Comparison of ENCODE assay signal across 29 mouse cellular contexts in the genomic region with DNA sequence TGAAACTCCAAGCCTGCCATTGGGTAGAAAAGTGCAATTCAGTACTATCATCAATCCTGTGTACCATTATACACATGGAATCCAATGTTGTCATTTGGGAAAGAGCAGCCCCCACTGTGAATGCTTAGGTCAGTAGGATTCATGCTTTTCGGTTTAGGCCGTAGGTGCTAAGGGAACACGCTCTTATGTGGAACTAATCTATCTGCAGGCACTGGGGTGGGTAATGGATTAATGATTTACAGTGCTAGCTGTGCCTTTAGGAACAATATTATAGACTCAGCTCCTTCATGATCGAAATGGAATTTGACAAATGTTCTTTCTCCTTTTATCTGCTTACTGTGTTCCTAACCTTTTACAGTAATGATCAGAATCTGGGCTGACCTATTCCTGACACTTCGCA. TPM values are rescaled to one million over a fixed set of nuclear protein-coding genes. Genes with fewer than 3 reads are reported as not detected.
A peak's percentile ranks its signal among the peaks of the same experiment; 100 is the strongest.
DNase-seq lines count a peak whose midpoint lies in the region; ATAC-seq and TF ChIP-seq lines count a peak whose summit lies in the region.
"Had no signal": no experiment of that assay in that cellular context is flagged by ENCODE, and none has a peak within 500 bp of the region (broad histone marks: within the 10 kb centered on the region; RNA-seq: fewer than 3 reads in every experiment).

No protein-coding gene starts in this region.

- H3K9ac ChIP-seq in liver, adult 2 months (ENCODE audit: low read depth, low read length) = no peak overlapping the region
- H3K9ac ChIP-seq in liver, postnatal 0 days (replicated peaks) = no peak overlapping the region
- no peak overlapping the region for H3K9ac ChIP-seq in intestine, postnatal 0 days (ENCODE audit: low read depth, low read length)
- H3K9ac ChIP-seq in kidney, embryonic 16.5 days (replicated peaks; ENCODE audit: low read length) = no peak overlapping the region
- H3K9ac ChIP-seq in stomach, embryonic 15.5 days = no peak overlapping the region
- H3K9ac ChIP-seq: embryonic facial prominence, embryonic 13.5 days; forebrain, embryonic 15.5 days; heart, embryonic 15.5 days; limb, embryonic 12.5 days; neural tube, embryonic 15.5 days had no signal

- no peaks in the 10 kb centered on the region for H3K27me3 ChIP-seq in liver, adult 2 months (ENCODE audit: control insufficient read depth, insufficient read depth, low read length)
- no peaks in the 10 kb centered on the region for H3K27me3 ChIP-seq in liver, postnatal 0 days (ENCODE audit: insufficient read depth, low read length)
- H3K27me3 ChIP-seq in intestine, postnatal 0 days (replicated peaks; ENCODE audit: control insufficient read depth, insufficient read depth, low read length) = no peaks in the 10 kb centered on the region
- H3K27me3 ChIP-seq in kidney, embryonic 16.5 days (ENCODE audit: insufficient read depth, low read length) = no peaks in the 10 kb centered on the region
- no peaks in the 10 kb centered on the region for H3K27me3 ChIP-seq in stomach, embryonic 15.5 days (replicated peaks)
- H3K27me3 ChIP-seq: embryonic facial prominence, embryonic 13.5 days; forebrain, embryonic 15.5 days; heart, embryonic 15.5 days; limb, embryonic 12.5 days; neural tube, embryonic 15.5 days had no signal

- no peak overlapping the region for H3K27ac ChIP-seq in liver, adult 2 months (replicated peaks; ENCODE audit: insufficient read depth, low read depth, low read length)
- no peak overlapping the region for H3K27ac ChIP-seq in liver, postnatal 0 days (ENCODE audit: low read depth)
- H3K27ac ChIP-seq in intestine, postnatal 0 days (ENCODE audit: low read depth, low read length) = no peak overlapping the region
- 0 out of 2 replicates have a peak overlapping the region, but pooled peaks have one; percentile 38 for H3K27ac ChIP-seq in kidney, embryonic 16.5 days (ENCODE audit: low read length)
- no peak overlapping the region for H3K27ac ChIP-seq in stomach, embryonic 15.5 days
- H3K27ac ChIP-seq: embryonic facial prominence, embryonic 13.5 days; forebrain, embryonic 10.5 days; forebrain, embryonic 15.5 days; gastrocnemius, adult 2 months; heart, embryonic 15.5 days had no signal

- no peak overlapping the region; the same call in 1 of the 2 replicates for H3K4me2 ChIP-seq in liver, postnatal 0 days (ENCODE audit: low read depth, low read length)
- H3K4me2 ChIP-seq in intestine, postnatal 0 days (replicated peaks; ENCODE audit: low read depth) = peak overlapping the region; percentile 32
- H3K4me2 ChIP-seq in kidney, embryonic 16.5 days (replicated peaks; ENCODE audit: low read depth, low read length) = 0 out of 2 replicates have a peak overlapping the region, but pooled peaks have one; percentile 5
- no peak overlapping the region for H3K4me2 ChIP-seq in stomach, embryonic 15.5 days
- H3K4me2 ChIP-seq: embryonic facial prominence, embryonic 13.5 days; forebrain, embryonic 15.5 days; heart, embryonic 15.5 days; limb, embryonic 12.5 days; liver, embryonic 11.5 days; neural tube, embryonic 15.5 days had no signal

- peak overlapping the region; percentile 24; the same call in 1 of the 2 replicates for H3K4me3 ChIP-seq in liver, adult 2 months (ENCODE audit: insufficient read depth, low read depth, low read length)
- no peak overlapping the region for H3K4me3 ChIP-seq in liver, postnatal 0 days (ENCODE audit: low read depth, low read length)
- H3K4me3 ChIP-seq in intestine, postnatal 0 days (ENCODE audit: low read depth, low read length) = no peak overlapping the region
- H3K4me3 ChIP-seq in kidney, embryonic 16.5 days (ENCODE audit: low read length) = no peak overlapping the region
- no peak overlapping the region for H3K4me3 ChIP-seq in stomach, embryonic 15.5 days (replicated peaks)
- H3K4me3 ChIP-seq: embryonic facial prominence, embryonic 13.5 days; forebrain, embryonic 10.5 days; forebrain, embryonic 15.5 days; gastrocnemius, adult 2 months; heart, embryonic 15.5 days; left cerebral cortex, adult 2 months; limb, embryonic 12.5 days; neural tube, embryonic 15.5 days had no signal

- 31% methylated on average over 5 of the region's 5 CpGs for WGBS in liver, adult 2 months
- WGBS in liver, postnatal 0 days (ENCODE audit: insufficient replicate concordance) = 54% methylated on average over 5 of the region's 5 CpGs
- 45% methylated on average over 5 of the region's 5 CpGs for WGBS in intestine, postnatal 0 days
- WGBS in kidney, embryonic 16.5 days = 70% methylated on average over 5 of the region's 5 CpGs
- WGBS in stomach, embryonic 15.5 days = 64% methylated on average over 5 of the region's 5 CpGs

- TF ChIP-seq POLR2A in liver, adult 2 months (IDR thresholded peaks at IDR 0.05; ENCODE audit: extremely low read depth, insufficient read depth, low read length) = no peak

- ATAC-seq in liver, postnatal 0 days = no peak
- no peak for ATAC-seq in intestine, postnatal 0 days
- ATAC-seq in kidney, embryonic 16.5 days (ENCODE audit: low FRiP score, low TSS enrichment) = no peak
- peak; percentile 63; the same call in 1 of the 2 replicates for ATAC-seq in stomach, embryonic 15.5 days (ENCODE audit: insufficient read depth, low FRiP score, low read depth)
- ATAC-seq in inflammation-experienced regulatory T-cells, adult 6 months = no peak
- ATAC-seq in megakaryocyte-erythroid progenitor cell, adult 5-6 weeks (replicated peaks; ENCODE audit: low FRiP score, low TSS enrichment, poor library complexity, severe bottlenecking) = no peak
- ATAC-seq: activated CD4-positive, CD25-positive, alpha-beta regulatory T cell, adult 4 months; forebrain, embryonic 15.5 days; hindbrain, embryonic 16.5 days; lung, postnatal 0 days had no signal

- peak; percentile 56 for DNase-seq in liver, adult 2 months (ENCODE audit: extremely low read depth, low read depth, low spot score)
- DNase-seq in liver, postnatal 0 days = no peak
- DNase-seq in heart, adult 11 months = no peak
- DNase-seq: adrenal gland, adult 2 months; adrenal gland, postnatal 36 days; B cell, adult 2 months; cerebellum, adult 18-20 months; cerebellum, postnatal 10 days; gastrocnemius, adult 2 months; layer of hippocampus, adult 9-11 months; lung, postnatal 4 days; midbrain, embryonic 14.5 days; right cerebral cortex, postnatal 25 days had no signal

- TF ChIP-seq EP300 in liver, postnatal 0 days (IDR thresholded peaks at IDR 0.05; ENCODE audit: low read depth) = no peak

- peaks cover 3% of the 10 kb centered on the region; the same call in 1 of the 2 replicates for H3K4me1 ChIP-seq in liver, adult 2 months (ENCODE audit: control insufficient read depth, insufficient read depth, low read length)
- no peaks in the 10 kb centered on the region for H3K4me1 ChIP-seq in liver, postnatal 0 days (ENCODE audit: insufficient read depth)
- H3K4me1 ChIP-seq in intestine, postnatal 0 days (replicated peaks; ENCODE audit: control insufficient read depth, insufficient read depth, low read length) = 0 out of 2 replicates have a peak, but pooled peaks cover 3% of the 10 kb centered on the region
- H3K4me1 ChIP-seq in kidney, embryonic 16.5 days (ENCODE audit: insufficient read depth, low read length) = peaks cover 3% of the 10 kb centered on the region
- no peaks in the 10 kb centered on the region for H3K4me1 ChIP-seq in stomach, embryonic 15.5 days
- H3K4me1 ChIP-seq: embryonic facial prominence, embryonic 13.5 days; forebrain, embryonic 10.5 days; forebrain, embryonic 15.5 days; limb, embryonic 12.5 days; neural tube, embryonic 15.5 days had no signal

- H3K9me3 ChIP-seq in liver, postnatal 0 days (ENCODE audit: low read length) = no peaks in the 10 kb centered on the region
- no peaks in the 10 kb centered on the region for H3K9me3 ChIP-seq in intestine, postnatal 0 days (ENCODE audit: control insufficient read depth)
- H3K9me3 ChIP-seq in kidney, embryonic 16.5 days (ENCODE audit: low read length) = peaks cover 6% of the 10 kb centered on the region; the same call in 1 of the 2 replicates
- H3K9me3 ChIP-seq in stomach, embryonic 15.5 days = no peaks in the 10 kb centered on the region
- H3K9me3 ChIP-seq: forebrain, embryonic 15.5 days; heart, embryonic 15.5 days; neural tube, embryonic 15.5 days had no signal

- H3K79me2 ChIP-seq in liver, adult 2 months (ENCODE audit: control insufficient read depth, insufficient read depth, low read length) = no peaks in the 10 kb centered on the region

- TF ChIP-seq CTCF in liver, adult 2 months (IDR thresholded peaks at IDR 0.05; ENCODE audit: low read depth, low read length) = no peak
- TF ChIP-seq CTCF in liver, postnatal 0 days (IDR thresholded peaks at IDR 0.05; ENCODE audit: low read depth) = no peak
- no peak for TF ChIP-seq CTCF in intestine, postnatal 0 days (IDR thresholded peaks at IDR 0.05; ENCODE audit: low read depth)

- no peaks in the 10 kb centered on the region for H3K36me3 ChIP-seq in liver, adult 2 months (ENCODE audit: control insufficient read depth, insufficient read depth, low read length)
- H3K36me3 ChIP-seq in liver, postnatal 0 days (replicated peaks; ENCODE audit: insufficient read depth, low read length) = no peaks in the 10 kb centered on the region; the same call in 1 of the 2 replicates
- peaks cover 8% of the 10 kb centered on the region; the same call in 1 of the 2 replicates for H3K36me3 ChIP-seq in intestine, postnatal 0 days (ENCODE audit: control insufficient read depth, insufficient read depth)
- peaks cover 26% of the 10 kb centered on the region for H3K36me3 ChIP-seq in kidney, embryonic 16.5 days (ENCODE audit: insufficient read depth, low read length)
- peaks cover 11% of the 10 kb centered on the region for H3K36me3 ChIP-seq in stomach, embryonic 15.5 days

RNA-seq across cellular contexts. Expression of gene Ift81, which starts 30.2 kb away (rescaled TPM):
- total RNA-seq in liver, adult 2 months (2014; rRNA removed) = 1.7 and 3.0 TPM in 2 replicates
- polyA plus RNA-seq in liver, adult 2 months (2012; rRNA removed) = 0.14 and 0.38 TPM in 2 replicates
- 2.7 TPM in 2 replicates for polyA plus RNA-seq in liver, postnatal 0 days (2015; fragmentation: Nextera tagmentation; extraction: Ambion mirVana)
- polyA plus RNA-seq in intestine, postnatal 0 days (2015; fragmentation: Nextera tagmentation; extraction: Ambion mirVana) = 10.2 and 11.7 TPM in 2 replicates
- polyA plus RNA-seq in kidney, embryonic 16.5 days (2015; fragmentation: Nextera tagmentation; extraction: Ambion mirVana) = 33.3 and 39.6 TPM in 2 replicates
- polyA plus RNA-seq in stomach, embryonic 15.5 days (2015; fragmentation: Nextera tagmentation; extraction: Ambion mirVana) = 36.2 and 37.2 TPM in 2 replicates
- 1 to 10 TPM; 3.0 to 8.2 (median 6.3) TPM for polyA plus RNA-seq in inflammation-experienced regulatory T-cells, adult 6 months (2017; shearing (Covaris generic))
- total RNA-seq in megakaryocyte-erythroid progenitor cell, adult 5-6 weeks (2014; fragmentation: Nextera tagmentation) = 1.7 and 6.7 TPM in 2 replicates
- total RNA-seq in megakaryocyte-erythroid progenitor cell, adult 5-6 weeks (2017) = 4.7 and 6.1 TPM in 2 replicates

RNA-seq across cellular contexts. Expression of gene P2rx7, which starts 59.6 kb away (rescaled TPM):
- 2.2 and 4.3 TPM in 2 replicates for total RNA-seq in liver, adult 2 months (2014; rRNA removed)
- polyA plus RNA-seq in liver, adult 2 months (2012; rRNA removed) = 2.7 and 4.0 TPM in 2 replicates
- polyA plus RNA-seq in liver, postnatal 0 days (2015; fragmentation: Nextera tagmentation; extraction: Ambion mirVana) = 1.7 and 2.1 TPM in 2 replicates
- 1.6 and 2.7 TPM in 2 replicates for polyA plus RNA-seq in intestine, postnatal 0 days (2015; fragmentation: Nextera tagmentation; extraction: Ambion mirVana)
- 1.3 and 1.5 TPM in 2 replicates for polyA plus RNA-seq in kidney, embryonic 16.5 days (2015; fragmentation: Nextera tagmentation; extraction: Ambion mirVana)
- 2.7 and 3.4 TPM in 2 replicates for polyA plus RNA-seq in stomach, embryonic 15.5 days (2015; fragmentation: Nextera tagmentation; extraction: Ambion mirVana)
- 100 to 1,000 TPM in 1 of 3 experiments, 10 to 100 TPM in 2; 53.2 to 109 (median 90.0) TPM for polyA plus RNA-seq in inflammation-experienced regulatory T-cells, adult 6 months (2017; shearing (Covaris generic))
- total RNA-seq in megakaryocyte-erythroid progenitor cell, adult 5-6 weeks (2014; fragmentation: Nextera tagmentation) = 1.2 and 3.0 TPM in 2 replicates
- total RNA-seq in megakaryocyte-erythroid progenitor cell, adult 5-6 weeks (2017) = 1.9 and 2.9 TPM in 2 replicates

Comparison
In these comparisons a context has a peak if more than half of its experiments do, and no peak if none do; other contexts are left out.
1. H3K4me2 ChIP-seq: peak in intestine, postnatal 0 days (single experiment) and kidney, embryonic 16.5 days (single experiment); none in liver, postnatal 0 days (single experiment) and stomach, embryonic 15.5 days (single experiment).
2. RNA of gene P2rx7, which starts 59.6 kb away (polyA plus RNA-seq): 53.2 to 109 TPM in inflammation-experienced regulatory T-cells, adult 6 months; 2.7 to 3.4 TPM in stomach, embryonic 15.5 days, 2.7 to 4.0 TPM in liver, adult 2 months, 1.7 to 2.1 TPM in liver, postnatal 0 days, 1.6 to 2.7 TPM in intestine, postnatal 0 days and 1.3 to 1.5 TPM in kidney, embryonic 16.5 days; every median in the first group is over 10 times any median in the second.